Mouse (Mus musculus): ENCODE data around the gene Prmt2. TPM values are rescaled to one million over a fixed set of nuclear protein-coding genes. Genes with fewer than 3 reads are reported as not detected.

Prmt2 gene
- total and polyA plus RNA-seq, 2 experiments = 1.1 to 1.4 TPM

- Histone ChIP-seq H3K79me2 (ENCODE audit: control insufficient read depth, insufficient read depth, low read length) (no peaks in the 10 kb centered on the region), H3K9ac (ENCODE audit: low read depth, low read length) (no peak overlapping the region), H3K27me3 (ENCODE audit: control insufficient read depth, insufficient read depth, low read length) (no peaks in the 10 kb centered on the region), H3K27ac (replicated peaks; ENCODE audit: insufficient read depth, low read depth, low read length) (no peak overlapping the region), H3K4me1 (ENCODE audit: control insufficient read depth, insufficient read depth, low read length) (no peaks in the 10 kb centered on the region), H3K4me3 (ENCODE audit: insufficient read depth, low read depth, low read length) (no peak overlapping the region), H3K36me3 (ENCODE audit: control insufficient read depth, insufficient read depth, low read length) (no peaks in the 10 kb centered on the region)
- DNase-seq (ENCODE audit: extremely low read depth, low read depth, low spot score) = no peak
- 33% methylated on average over 3 of the region's 3 CpGs for WGBS
- TF ChIP-seq POLR2A (IDR thresholded peaks at IDR 0.05; ENCODE audit: extremely low read depth, insufficient read depth, low read length) (no peak), CTCF (IDR thresholded peaks at IDR 0.05; ENCODE audit: low read depth, low read length) (no peak)
Measured at GRCm38 (mm10) chr10:76261447-76261846, 23.8 kb upstream of the Prmt2 start.

- H3K79me2 ChIP-seq (ENCODE audit: control insufficient read depth, insufficient read depth, low read length) = no peaks in the 10 kb centered on the region
- no peak overlapping the region for H3K27ac ChIP-seq (replicated peaks; ENCODE audit: insufficient read depth, low read depth, low read length)
- no peaks in the 10 kb centered on the region for H3K36me3 ChIP-seq (ENCODE audit: control insufficient read depth, insufficient read depth, low read length)
- no peak overlapping the region for H3K9ac ChIP-seq (ENCODE audit: low read depth, low read length)
- no peak for TF ChIP-seq CTCF (IDR thresholded peaks at IDR 0.05; ENCODE audit: low read depth, low read length)
- no peak for TF ChIP-seq POLR2A (IDR thresholded peaks at IDR 0.05; ENCODE audit: extremely low read depth, insufficient read depth, low read length)
- H3K4me3 ChIP-seq (ENCODE audit: insufficient read depth, low read depth, low read length) = no peak overlapping the region
- no peak for DNase-seq (ENCODE audit: extremely low read depth, low read depth, low spot score)
- no peaks in the 10 kb centered on the region for H3K27me3 ChIP-seq (ENCODE audit: control insufficient read depth, insufficient read depth, low read length)
- H3K4me1 ChIP-seq (ENCODE audit: control insufficient read depth, insufficient read depth, low read length) = no peaks in the 10 kb centered on the region
- 60% methylated on average over 11 of the region's 11 CpGs for WGBS
Measured at GRCm38 (mm10) chr10:76260358-76261059, 22.8 kb upstream of the Prmt2 start.

- TF ChIP-seq CTCF (IDR thresholded peaks at IDR 0.05; ENCODE audit: low read depth, low read length) (no peak), POLR2A (IDR thresholded peaks at IDR 0.05; ENCODE audit: extremely low read depth, insufficient read depth, low read length) (no peak)
- DNase-seq (ENCODE audit: extremely low read depth, low read depth, low spot score) = no peak
- Histone ChIP-seq H3K79me2 (ENCODE audit: control insufficient read depth, insufficient read depth, low read length) (no peaks in the 10 kb centered on the region), H3K4me3 (ENCODE audit: insufficient read depth, low read depth, low read length) (no peak overlapping the region), H3K4me1 (ENCODE audit: control insufficient read depth, insufficient read depth, low read length) (no peaks in the 10 kb centered on the region), H3K27ac (replicated peaks; ENCODE audit: insufficient read depth, low read depth, low read length) (no peak overlapping the region), H3K9ac (ENCODE audit: low read depth, low read length) (no peak overlapping the region), H3K36me3 (ENCODE audit: control insufficient read depth, insufficient read depth, low read length) (no peaks in the 10 kb centered on the region), H3K27me3 (ENCODE audit: control insufficient read depth, insufficient read depth, low read length) (no peaks in the 10 kb centered on the region)
- 76% methylated on average over 18 of the region's 18 CpGs for WGBS
Measured at GRCm38 (mm10) chr10:76259566-76260232, 22.0 kb upstream of the Prmt2 start.

- TF ChIP-seq CTCF (IDR thresholded peaks at IDR 0.05; ENCODE audit: low read depth, low read length) (no peak), POLR2A (IDR thresholded peaks at IDR 0.05; ENCODE audit: extremely low read depth, insufficient read depth, low read length) (no peak)
- Histone ChIP-seq H3K9ac (ENCODE audit: low read depth, low read length) (no peak overlapping the region), H3K27me3 (ENCODE audit: control insufficient read depth, insufficient read depth, low read length) (no peaks in the 10 kb centered on the region), H3K36me3 (ENCODE audit: control insufficient read depth, insufficient read depth, low read length) (no peaks in the 10 kb centered on the region), H3K27ac (replicated peaks; ENCODE audit: insufficient read depth, low read depth, low read length) (no peak overlapping the region), H3K79me2 (ENCODE audit: control insufficient read depth, insufficient read depth, low read length) (no peaks in the 10 kb centered on the region), H3K4me1 (ENCODE audit: control insufficient read depth, insufficient read depth, low read length) (no peaks in the 10 kb centered on the region), H3K4me3 (ENCODE audit: insufficient read depth, low read depth, low read length) (no peak overlapping the region)
- no peak for DNase-seq (ENCODE audit: extremely low read depth, low read depth, low spot score)
- 70% methylated on average over 12 of the region's 12 CpGs for WGBS
Measured at GRCm38 (mm10) chr10:76257719-76258390, 20.2 kb upstream of the Prmt2 start.

- Histone ChIP-seq H3K4me1 (ENCODE audit: control insufficient read depth, insufficient read depth, low read length) (no peaks in the 10 kb centered on the region), H3K4me3 (ENCODE audit: insufficient read depth, low read depth, low read length) (no peak overlapping the region), H3K79me2 (ENCODE audit: control insufficient read depth, insufficient read depth, low read length) (no peaks in the 10 kb centered on the region), H3K27me3 (ENCODE audit: control insufficient read depth, insufficient read depth, low read length) (no peaks in the 10 kb centered on the region), H3K36me3 (ENCODE audit: control insufficient read depth, insufficient read depth, low read length) (no peaks in the 10 kb centered on the region), H3K9ac (ENCODE audit: low read depth, low read length) (no peak overlapping the region), H3K27ac (replicated peaks; ENCODE audit: insufficient read depth, low read depth, low read length) (no peak overlapping the region)
- no peak for DNase-seq (ENCODE audit: extremely low read depth, low read depth, low spot score)
- TF ChIP-seq POLR2A (IDR thresholded peaks at IDR 0.05; ENCODE audit: extremely low read depth, insufficient read depth, low read length) = no peak
- TF ChIP-seq CTCF (IDR thresholded peaks at IDR 0.05; ENCODE audit: low read depth, low read length) = no peak
- 94% methylated on average over 7 of the region's 7 CpGs for WGBS
Measured at GRCm38 (mm10) chr10:76257231-76257630, 19.6 kb upstream of the Prmt2 start.
